Mouse (Mus musculus) bone marrow, adult 2 months (tissue): ENCODE data around the gene Phf13.

Experiments used
- CTCF ChIP-seq: fragments of 200-500 bp; IDR thresholded peaks from 2 replicates; pipeline ENCODE4 v1.5.1; 2011; ENCODE audit warnings: low read length, control low read depth; ENCODE audit not compliant: control insufficient read depth, insufficient read depth
- POLR2A ChIP-seq: fragments of 200-500 bp; IDR thresholded peaks from 2 replicates; pipeline ENCODE4 v1.6.1; 2011; ENCODE audit warnings: low read depth, mild to moderate bottlenecking, control low read depth, low read length, borderline replicate concordance; ENCODE audit not compliant: control insufficient read depth

- TF ChIP-seq CTCF (0 out of 2 replicates have a peak, but pooled peaks have one; percentile 2), POLR2A (peak; percentile 75; the same call in 1 of the 2 replicates)
Measured at GRCm38 (mm10) chr4:152027524-152027923, 31.5 kb upstream of the Phf13 start, which contains the start of gene Zbtb48.
